Mouse (Mus musculus) gonadal fat pad, adult 2 months (tissue): ENCODE data around the gene Izumo1. TPM values are rescaled to one million over a fixed set of nuclear protein-coding genes. Genes with fewer than 3 reads are reported as not detected.

Experiments used
- polyA plus RNA-seq: library from polyadenylated mRNA; depleted of rRNA; stranded (reverse); fragments of >200 nt; gene quantifications from 2 replicates; pipeline ENCODE4 v1.2.3, GENCODE M21; 2012; rRNA removed

Izumo1 gene
- polyA plus RNA-seq, 1 experiment, result 0.58 TPM

Other genes starting within 250 kb of the Izumo1 start
- 216 and 217 TPM in 2 replicates for gene Snrnp70, start 226.1 kb upstream of the Izumo1 start, polyA plus RNA-seq
- gene Kcna7, start 216.2 kb upstream of the Izumo1 start, polyA plus RNA-seq, result 0.27 and 0.28 TPM in 2 replicates
- 1.8 and 2.6 TPM in 2 replicates for gene Ntf5, start 208.1 kb upstream of the Izumo1 start, polyA plus RNA-seq
- 0.80 and 2.1 TPM in 2 replicates for gene Lhb, start 201.0 kb upstream of the Izumo1 start, polyA plus RNA-seq
- gene Gys1, start 187.0 kb upstream of the Izumo1 start, polyA plus RNA-seq, result 75.3 and 76.4 TPM in 2 replicates
- gene Ruvbl2, start 183.7 kb upstream of the Izumo1 start, polyA plus RNA-seq, result 46.0 and 47.8 TPM in 2 replicates
- 2,754 and 3,247 TPM in 2 replicates for gene Ftl1, start 161.9 kb upstream of the Izumo1 start, polyA plus RNA-seq
- 92.8 and 104 TPM in 2 replicates for gene Bax, start 154.9 kb upstream of the Izumo1 start, polyA plus RNA-seq
- 2.5 and 2.6 TPM in 2 replicates for gene Tulp2, start 139.9 kb upstream of the Izumo1 start, polyA plus RNA-seq
- gene Gm45808, start 135.0 kb upstream of the Izumo1 start, polyA plus RNA-seq, result 1.2 and 6.9 TPM in 2 replicates
- 15.6 and 16.4 TPM in 2 replicates for gene Dhdh, start 133.0 kb upstream of the Izumo1 start, polyA plus RNA-seq
- gene Nucb1, start 111.4 kb upstream of the Izumo1 start, polyA plus RNA-seq, result 540 and 702 TPM in 2 replicates
- 19.6 and 24.0 TPM in 2 replicates for gene Ppp1r15a, start 95.5 kb upstream of the Izumo1 start, polyA plus RNA-seq
- gene Plekha4, start 95.5 kb upstream of the Izumo1 start, polyA plus RNA-seq, result 13.5 and 13.9 TPM in 2 replicates
- 2.6 and 6.3 TPM in 2 replicates for gene Hsd17b14, start 66.9 kb upstream of the Izumo1 start, polyA plus RNA-seq
- gene Bcat2, start 51.7 kb upstream of the Izumo1 start, polyA plus RNA-seq, result 111 and 127 TPM in 2 replicates
- gene Fgf21, start 6.3 kb upstream of the Izumo1 start, polyA plus RNA-seq, result 2.0 TPM in 2 replicates
- 24.1 and 36.6 TPM in 2 replicates for gene Fut1, start 4.5 kb upstream of the Izumo1 start, polyA plus RNA-seq
- gene Rasip1, start 5.7 kb downstream of the Izumo1 start, polyA plus RNA-seq, result 24.9 and 25.9 TPM in 2 replicates
- 6.1 and 7.7 TPM in 2 replicates for gene Mamstr, start 18.2 kb downstream of the Izumo1 start, polyA plus RNA-seq
- gene Fut2, start 44.6 kb downstream of the Izumo1 start, polyA plus RNA-seq, result 1.1 and 2.9 TPM in 2 replicates
- 0.85 and 2.7 TPM in 2 replicates for gene Ntn5, start 62.2 kb downstream of the Izumo1 start, polyA plus RNA-seq
- gene Sec1, start 72.6 kb downstream of the Izumo1 start, polyA plus RNA-seq, result 1.7 and 2.8 TPM in 2 replicates
- gene Car11, start 78.0 kb downstream of the Izumo1 start, polyA plus RNA-seq, result 9.1 and 11.8 TPM in 2 replicates
- gene Dbp, start 83.3 kb downstream of the Izumo1 start, polyA plus RNA-seq, result 31.0 and 50.0 TPM in 2 replicates
- gene Rpl18, start 93.6 kb downstream of the Izumo1 start, polyA plus RNA-seq, result 1,223 and 1,429 TPM in 2 replicates
- 50.0 and 52.1 TPM in 2 replicates for gene Sphk2, start 96.2 kb downstream of the Izumo1 start, polyA plus RNA-seq
- 2.6 and 2.7 TPM in 2 replicates for gene Fam83e, start 99.4 kb downstream of the Izumo1 start, polyA plus RNA-seq
- gene Spaca4, start 104.0 kb downstream of the Izumo1 start, polyA plus RNA-seq, result 0.93 and 1.3 TPM in 2 replicates
- gene Lmtk3, start 161.9 kb downstream of the Izumo1 start, polyA plus RNA-seq, result 2.7 and 3.6 TPM in 2 replicates
- gene Sult2b1, start 162.9 kb downstream of the Izumo1 start, polyA plus RNA-seq, result 22.6 and 37.0 TPM in 2 replicates
- gene Cyth2, start 192.8 kb downstream of the Izumo1 start, polyA plus RNA-seq, result 51.1 and 56.9 TPM in 2 replicates
- 1.4 and 15.1 TPM in 2 replicates for gene Kcnj14, start 203.0 kb downstream of the Izumo1 start, polyA plus RNA-seq
- gene Grwd1, start 209.1 kb downstream of the Izumo1 start, polyA plus RNA-seq, result 11.4 and 13.8 TPM in 2 replicates